Mouse (Mus musculus) kidney, adult 2 months (tissue): Measurements from ENCODE around the gene Nlrp1b. TPM values are rescaled to one million over a fixed set of nuclear protein-coding genes. Genes with fewer than 3 reads are reported as not detected.
A peak's percentile ranks its signal among the peaks of the same experiment; 100 is the strongest.

ENCODE experiments used
- DNase-seq: peaks from one replicate; pipeline ENCODE4 v3.0.0; 2021
- H3K27ac ChIP-seq: fragments of 200-500 bp; 2 replicates; pipeline ENCODE4 v1.5.1; 2012; ENCODE audit warnings: low read depth, low read length, control low read depth, inconsistent platforms; ENCODE audit not compliant: insufficient read depth
- H3K27me3 ChIP-seq: fragments of 200-500 bp; replicated peaks from 2 replicates; pipeline ENCODE4 v1.6.1; 2012; ENCODE audit warnings: mild to moderate bottlenecking, moderate library complexity, low read length, inconsistent platforms; ENCODE audit not compliant: control insufficient read depth, insufficient read depth
- H3K36me3 ChIP-seq: fragments of 200-500 bp; 2 replicates; pipeline ENCODE4 v1.6.1; 2012; ENCODE audit warnings: mild to moderate bottlenecking, moderate library complexity, low read length, inconsistent platforms; ENCODE audit not compliant: control insufficient read depth, insufficient read depth
- H3K4me1 ChIP-seq: fragments of 200-500 bp; 2 replicates; pipeline ENCODE4 v1.6.1; 2011; ENCODE audit warnings: low read length; ENCODE audit not compliant: control insufficient read depth, insufficient read depth
- H3K4me3 ChIP-seq: fragments of 200-500 bp; 2 replicates; pipeline ENCODE4 v1.5.1; 2011; ENCODE audit warnings: mild to moderate bottlenecking, low read depth, low read length, control low read depth; ENCODE audit not compliant: insufficient read depth
- CTCF ChIP-seq: fragments of 200-500 bp; conservative IDR thresholded peaks from 2 replicates; pipeline ENCODE4 v1.5.1; 2011; ENCODE audit warnings: low read depth, mild to moderate bottlenecking, control low read depth, low read length, moderate library complexity, mixed read lengths; ENCODE audit not compliant: insufficient read depth, insufficient read length
- POLR2A ChIP-seq: fragments of 200-500 bp; IDR thresholded peaks from one replicate; pipeline ENCODE4 v1.6.1; 2011; ENCODE audit warnings: low read depth, low read length, control low read depth
- WGBS: fragments of 180-500 bp; shearing (Covaris S2); methylation state at CpG from one replicate; pipeline ENCODE4 v1.1.7; 2018; 5-methylcytosine and 5-hydroxymethylcytosine counted together
- polyA plus RNA-seq: library from polyadenylated mRNA; depleted of rRNA; stranded (reverse); fragments of >200 nt; gene quantifications from 2 replicates; pipeline ENCODE4 v1.2.3, GENCODE M21; 2012; rRNA removed

The Nlrp1b gene
- polyA plus RNA-seq: 0.22 and 0.23 TPM in 2 replicates

GRCm38 (mm10) chr11:71230684-71231480, at the start of gene Nlrp1b:
Gene Nlrp1b (minus strand): TSS chr11:71230733.
- TF ChIP-seq CTCF: no peak
- no peak for TF ChIP-seq POLR2A
- 59% methylated on average over 2 of the region's 2 CpGs for WGBS
- peak; percentile 31 for DNase-seq
- Histone ChIP-seq H3K27me3 (no peaks in the 10 kb centered on the region), H3K4me1 (no peaks in the 10 kb centered on the region), H3K36me3 (no peaks in the 10 kb centered on the region), H3K4me3 (no peak within 1 kb of the TSS), H3K27ac (peak within 1 kb of the TSS; percentile 33; the same call in 1 of the 2 replicates)

- H3K27me3 ChIP-seq: no peaks in the 10 kb centered on the region; the same call in 1 of the 2 replicates
- no peak overlapping the region for H3K27ac ChIP-seq
- no peak for TF ChIP-seq CTCF
- no peaks in the 10 kb centered on the region for H3K36me3 ChIP-seq
- WGBS: 78% methylated on average over 3 of the region's 3 CpGs
- no peak for DNase-seq
- no peak overlapping the region for H3K4me3 ChIP-seq
- no peaks in the 10 kb centered on the region for H3K4me1 ChIP-seq
Measured at GRCm38 (mm10) chr11:71261036-71261435, 30.5 kb upstream of the Nlrp1b start.

GRCm38 (mm10) chr11:71251333-71251732, 20.8 kb upstream of the Nlrp1b start:
- no peaks in the 10 kb centered on the region for H3K4me1 ChIP-seq
- no peaks in the 10 kb centered on the region for H3K36me3 ChIP-seq
- no peak overlapping the region for H3K4me3 ChIP-seq
- H3K27me3 ChIP-seq: no peaks in the 10 kb centered on the region
- H3K27ac ChIP-seq: no peak overlapping the region
- TF ChIP-seq CTCF (no peak), POLR2A (no peak)
- 68% methylated on average over 5 of the region's 5 CpGs for WGBS
- peak; percentile 18 for DNase-seq

- H3K4me3 ChIP-seq: no peak overlapping the region
- H3K27me3 ChIP-seq: no peaks in the 10 kb centered on the region
- no peaks in the 10 kb centered on the region for H3K4me1 ChIP-seq
- 73% methylated on average over 2 of the region's 2 CpGs for WGBS
- peak; percentile 17 for DNase-seq
- no peaks in the 10 kb centered on the region for H3K36me3 ChIP-seq
- peak; percentile 39 for TF ChIP-seq CTCF
- no peak for TF ChIP-seq POLR2A
- H3K27ac ChIP-seq: no peak overlapping the region
Measured at GRCm38 (mm10) chr11:71224614-71225013, 5.9 kb downstream of the Nlrp1b start.

GRCm38 (mm10) chr11:71202703-71203102, 27.8 kb downstream of the Nlrp1b start:
- DNase-seq: no peak
- Histone ChIP-seq H3K36me3 (no peaks in the 10 kb centered on the region), H3K27me3 (no peaks in the 10 kb centered on the region)

GRCm38 (mm10) chr11:71199349-71199748, 31.2 kb downstream of the Nlrp1b start:
- H3K27me3 ChIP-seq: no peaks in the 10 kb centered on the region
- no peak for TF ChIP-seq POLR2A
- TF ChIP-seq CTCF: no peak
- H3K36me3 ChIP-seq: no peaks in the 10 kb centered on the region
- WGBS: 74% methylated on average over 2 of the region's 2 CpGs
- peak; percentile 25 for DNase-seq
- no peak overlapping the region for H3K4me3 ChIP-seq
- no peak overlapping the region for H3K27ac ChIP-seq
- no peaks in the 10 kb centered on the region for H3K4me1 ChIP-seq

More at GRCm38 (mm10) chr11:71202703-71203102, 27.8 kb downstream of the Nlrp1b start:
- no peaks in the 10 kb centered on the region for H3K4me1 ChIP-seq
- no peak overlapping the region for H3K27ac ChIP-seq
- TF ChIP-seq CTCF: no peak
- no peak for TF ChIP-seq POLR2A
- WGBS: 74% methylated on average over 4 of the region's 4 CpGs
- H3K4me3 ChIP-seq: no peak overlapping the region

GRCm38 (mm10) chr11:71169633-71170032, 60.9 kb downstream of the Nlrp1b start:
- Histone ChIP-seq H3K27me3 (no peaks in the 10 kb centered on the region; the same call in 1 of the 2 replicates), H3K27ac (no peak overlapping the region), H3K4me1 (no peaks in the 10 kb centered on the region), H3K4me3 (no peak overlapping the region), H3K36me3 (no peaks in the 10 kb centered on the region)
- DNase-seq: peak; percentile 24
- TF ChIP-seq POLR2A (no peak), CTCF (no peak)
- 67% methylated on average over 1 of the region's 1 CpGs for WGBS
